Mouse (Mus musculus) activated CD4-positive, CD25-positive, alpha-beta regulatory T cell, adult 9 weeks (primary cell): ENCODE measurements around the gene Gm3409. TPM values are rescaled to one million over a fixed set of nuclear protein-coding genes. Genes with fewer than 3 reads are reported as not detected.

ENCODE experiments used
- polyA plus RNA-seq: library from polyadenylated mRNA; unstranded; fragments of 100-300 nt; shearing (Covaris generic); gene quantifications from one replicate; pipeline ENCODE4 v1.2.1, GENCODE M21; 2017

The Gm3409 gene
- not detected for polyA plus RNA-seq

DNA sequence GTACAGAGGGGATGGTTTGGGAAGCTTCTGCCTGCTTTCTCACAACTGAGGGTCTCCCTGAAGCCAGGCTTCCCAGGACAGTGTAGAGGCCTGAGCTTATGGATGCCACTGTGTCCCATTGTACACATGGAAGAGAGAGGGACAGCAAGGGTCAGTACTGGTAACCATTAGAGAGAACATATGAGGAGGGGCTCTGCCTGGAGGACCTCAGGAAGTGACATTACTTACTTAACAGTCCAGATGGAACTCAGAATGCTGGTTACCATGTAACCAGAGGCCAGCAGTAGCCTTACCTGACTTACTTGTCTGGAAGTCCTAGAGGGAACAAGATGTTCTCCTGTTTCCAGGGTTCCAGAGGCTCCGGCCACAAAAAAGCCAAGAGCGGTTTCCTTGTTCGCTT is at the start of gene Gm3409:
Gene Gm3409, plus strand, starts transcription at position 301 of the 400 bp plus-strand sequence.

DNA sequence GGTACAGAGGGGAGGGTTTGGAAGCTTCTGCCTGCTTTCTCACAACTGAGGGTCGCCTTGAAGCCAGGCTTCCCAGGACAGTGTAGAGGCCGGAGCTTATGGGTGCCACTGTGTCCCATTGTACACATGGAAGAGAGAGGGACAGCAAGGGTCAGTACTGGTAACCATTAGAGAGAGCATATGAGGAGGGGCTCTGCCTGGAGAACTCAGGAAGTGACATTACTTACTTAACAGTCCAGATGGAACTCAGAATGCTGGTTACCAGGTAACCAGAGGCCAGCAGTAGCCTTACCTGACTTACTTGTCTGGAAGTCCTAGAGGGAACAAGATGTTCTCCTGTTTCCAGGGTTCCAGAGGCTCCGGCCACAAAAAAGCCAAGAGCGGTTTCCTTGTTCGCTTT is 46.4 kb upstream of the Gm3409 start, which contains the start of gene Gm6370:
Gene Gm6370, plus strand, starts transcription at position 301 of the 400 bp plus-strand sequence.

DNA sequence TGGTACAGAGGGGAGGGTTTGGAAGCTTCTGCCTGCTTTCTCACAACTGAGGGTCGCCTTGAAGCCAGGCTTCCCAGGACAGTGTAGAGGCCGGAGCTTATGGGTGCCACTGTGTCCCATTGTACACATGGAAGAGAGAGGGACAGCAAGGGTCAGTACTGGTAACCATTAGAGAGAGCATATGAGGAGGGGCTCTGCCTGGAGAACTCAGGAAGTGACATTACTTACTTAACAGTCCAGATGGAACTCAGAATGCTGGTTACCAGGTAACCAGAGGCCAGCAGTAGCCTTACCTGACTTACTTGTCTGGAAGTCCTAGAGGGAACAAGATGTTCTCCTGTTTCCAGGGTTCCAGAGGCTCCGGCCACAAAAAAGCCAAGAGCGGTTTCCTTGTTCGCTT is 35.3 kb upstream of the Gm3409 start, which contains the start of gene 4930449I24Rik:
Gene 4930449I24Rik, plus strand, starts transcription at position 301 of the 400 bp plus-strand sequence.

DNA sequence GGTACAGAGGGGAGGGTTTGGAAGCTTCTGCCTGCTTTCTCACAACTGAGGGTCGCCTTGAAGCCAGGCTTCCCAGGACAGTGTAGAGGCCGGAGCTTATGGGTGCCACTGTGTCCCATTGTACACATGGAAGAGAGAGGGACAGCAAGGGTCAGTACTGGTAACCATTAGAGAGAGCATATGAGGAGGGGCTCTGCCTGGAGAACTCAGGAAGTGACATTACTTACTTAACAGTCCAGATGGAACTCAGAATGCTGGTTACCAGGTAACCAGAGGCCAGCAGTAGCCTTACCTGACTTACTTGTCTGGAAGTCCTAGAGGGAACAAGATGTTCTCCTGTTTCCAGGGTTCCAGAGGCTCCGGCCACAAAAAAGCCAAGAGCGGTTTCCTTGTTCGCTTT is 23.6 kb upstream of the Gm3409 start, which contains the start of gene Gm3402:
Gene Gm3402, plus strand, starts transcription at position 301 of the 400 bp plus-strand sequence.

DNA sequence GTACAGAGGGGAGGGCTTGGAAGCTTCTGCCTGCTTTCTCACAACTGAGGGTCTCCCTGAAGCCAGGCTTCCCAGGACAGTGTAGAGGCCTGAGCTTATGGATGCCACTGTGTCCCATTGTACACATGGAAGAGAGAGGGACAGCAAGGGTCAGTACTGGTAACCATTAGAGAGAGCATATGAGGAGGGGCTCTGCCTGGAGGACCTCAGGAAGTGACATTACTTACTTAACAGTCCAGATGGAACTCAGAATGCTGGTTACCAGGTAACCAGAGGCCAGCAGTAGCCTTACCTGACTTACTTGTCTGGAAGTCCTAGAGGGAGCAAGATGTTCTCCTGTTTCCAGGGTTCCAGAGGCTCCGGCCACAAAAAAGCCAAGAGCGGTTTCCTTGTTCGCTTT is 11.9 kb upstream of the Gm3409 start, which contains the start of gene Gm3404:
Gene Gm3404, plus strand, starts transcription at position 301 of the 400 bp plus-strand sequence.

DNA sequence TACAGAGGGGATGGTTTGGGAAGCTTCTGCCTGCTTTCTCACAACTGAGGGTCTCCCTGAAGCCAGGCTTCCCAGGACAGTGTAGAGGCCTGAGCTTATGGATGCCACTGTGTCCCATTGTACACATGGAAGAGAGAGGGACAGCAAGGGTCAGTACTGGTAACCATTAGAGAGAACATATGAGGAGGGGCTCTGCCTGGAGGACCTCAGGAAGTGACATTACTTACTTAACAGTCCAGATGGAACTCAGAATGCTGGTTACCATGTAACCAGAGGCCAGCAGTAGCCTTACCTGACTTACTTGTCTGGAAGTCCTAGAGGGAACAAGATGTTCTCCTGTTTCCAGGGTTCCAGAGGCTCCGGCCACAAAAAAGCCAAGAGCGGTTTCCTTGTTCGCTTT is 18.4 kb downstream of the Gm3409 start, which contains the start of gene Gm3415:
Gene Gm3415, plus strand, starts transcription at position 301 of the 400 bp plus-strand sequence.

DNA sequence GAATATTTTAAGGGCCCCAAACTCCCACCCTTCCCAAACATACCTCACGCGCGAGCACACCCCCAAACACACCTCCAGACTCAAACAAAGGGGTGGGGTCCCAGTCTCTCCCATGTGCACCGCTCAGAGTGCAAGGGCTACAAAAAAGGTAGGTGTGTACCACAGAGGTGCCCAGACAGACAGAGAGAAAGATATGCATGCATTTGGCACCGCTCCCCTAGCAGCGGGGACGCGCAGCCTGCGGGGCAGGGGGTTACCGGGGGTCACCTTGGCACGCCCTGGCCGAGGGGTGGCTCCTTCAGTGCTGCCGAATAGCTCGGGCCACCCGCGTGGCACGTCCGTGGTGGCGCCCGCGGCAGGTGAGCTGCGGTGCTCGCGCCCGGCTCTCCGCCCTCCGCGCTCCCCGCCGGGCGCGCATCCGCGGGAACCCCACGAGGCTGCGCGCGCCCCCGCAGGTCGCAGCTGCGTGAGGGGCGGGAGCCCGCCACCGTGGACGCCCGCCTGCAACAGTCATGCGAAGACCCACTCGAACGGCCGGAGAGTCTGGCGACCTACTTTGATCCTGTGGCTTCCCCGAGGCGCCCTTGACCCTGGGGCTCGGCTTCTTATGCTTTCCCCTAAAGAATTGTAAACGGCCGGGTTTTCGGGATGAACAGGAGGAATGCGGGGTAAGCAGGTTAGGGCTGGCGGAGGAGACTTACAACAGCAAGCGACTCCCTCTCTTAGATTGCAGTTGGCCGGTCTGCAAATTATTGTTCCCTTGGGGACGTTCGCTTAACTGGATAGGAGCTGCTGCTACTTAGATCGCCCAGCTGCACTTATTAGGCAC is 47.2 kb downstream of the Gm3409 start, which contains the start of gene Gpr12:
Gene Gpr12, minus strand, starts transcription at position 762 of the 829 bp plus-strand sequence.

Other genes with a start within 250 kb of the Gm3409 start
- gene Wasf3, start 152.7 kb upstream of the Gm3409 start, polyA plus RNA-seq: not detected
- not detected for gene Gm6408, start 55.7 kb upstream of the Gm3409 start, polyA plus RNA-seq
- gene Gm6370, start 46.3 kb upstream of the Gm3409 start, polyA plus RNA-seq: not detected
- gene 4930449I24Rik, start 35.2 kb upstream of the Gm3409 start, polyA plus RNA-seq: not detected
- not detected for gene Gm3402, start 23.5 kb upstream of the Gm3409 start, polyA plus RNA-seq
- not detected for gene Gm3404, start 11.8 kb upstream of the Gm3409 start, polyA plus RNA-seq
- not detected for gene Gm3415, start 18.5 kb downstream of the Gm3409 start, polyA plus RNA-seq
- not detected for gene Gpr12, start 47.6 kb downstream of the Gm3409 start, polyA plus RNA-seq